Mouse (Mus musculus) cerebellum, adult 8-10 months (tissue): Measurements from ENCODE around the gene Haghl.
"Not testable (repeated sequence)": the region's sequence is repeated elsewhere in the genome, so short reads cannot be mapped to it uniquely, and the experiment has no call there.

Experiments used
- DNase-seq: peaks from one replicate; pipeline ENCODE4 v3.0.0; 2022

Gene Haghl

GRCm38 (mm10) chr17:25817662-25818061 lies 32.2 kb upstream of the Haghl start:
- no peak for DNase-seq

GRCm38 (mm10) chr17:25813471-25813870 lies 28.0 kb upstream of the Haghl start:
- DNase-seq: peak; percentile 61

GRCm38 (mm10) chr17:25810890-25811289 lies 25.4 kb upstream of the Haghl start:
- no peak for DNase-seq

- DNase-seq: peak; percentile 72
Observed at GRCm38 (mm10) chr17:25809606-25810340, 24.3 kb upstream of the Haghl start.

GRCm38 (mm10) chr17:25808789-25809605 lies 23.5 kb upstream of the Haghl start, which contains the start of gene Fbxl16:
Gene Fbxl16, plus strand, starts transcription at chr17:25809085.
- DNase-seq: peak; percentile 95

- DNase-seq: no peak
Observed at GRCm38 (mm10) chr17:25808028-25808427, 22.6 kb upstream of the Haghl start.

- not testable (repeated sequence) for DNase-seq
Observed at GRCm38 (mm10) chr17:25807452-25807851, 22.0 kb upstream of the Haghl start.

GRCm38 (mm10) chr17:25806507-25806906 lies 21.0 kb upstream of the Haghl start:
- DNase-seq: no peak

- no peak for DNase-seq
Observed at GRCm38 (mm10) chr17:25802825-25803517, 17.5 kb upstream of the Haghl start.

GRCm38 (mm10) chr17:25801029-25801428 lies 15.6 kb upstream of the Haghl start:
- peak; percentile 70 for DNase-seq

- peak; percentile 65 for DNase-seq
Observed at GRCm38 (mm10) chr17:25796951-25797369, 11.5 kb upstream of the Haghl start, which contains the start of gene Metrn. Gene Metrn, minus strand, starts transcription at chr17:25797136.

- DNase-seq: no peak
Observed at GRCm38 (mm10) chr17:25796211-25796771, 10.8 kb upstream of the Haghl start.

- DNase-seq: no peak
Observed at GRCm38 (mm10) chr17:25795609-25796092, 10.2 kb upstream of the Haghl start, which contains the start of gene AC134908.4. Gene AC134908.4, minus strand, starts transcription at chr17:25795659.

- DNase-seq: no peak
Observed at GRCm38 (mm10) chr17:25794998-25795397, 9.5 kb upstream of the Haghl start.

- no peak for DNase-seq
Observed at GRCm38 (mm10) chr17:25794197-25794596, 8.7 kb upstream of the Haghl start.

- peak; percentile 58 for DNase-seq
Observed at GRCm38 (mm10) chr17:25792615-25793014, 7.1 kb upstream of the Haghl start, which contains the start of gene Fam173a. Gene Fam173a, minus strand, starts transcription at chr17:25792901.

- DNase-seq: peak; percentile 90
Observed at GRCm38 (mm10) chr17:25791843-25792527, 6.5 kb upstream of the Haghl start.

GRCm38 (mm10) chr17:25791320-25791842 lies 5.9 kb upstream of the Haghl start:
- no peak for DNase-seq

- DNase-seq: peak; percentile 15
Observed at GRCm38 (mm10) chr17:25786781-25787504, 1.5 kb upstream of the Haghl start.

- DNase-seq: peak; percentile 20
Observed at GRCm38 (mm10) chr17:25786280-25786679, 807 bp upstream of the Haghl start, which contains the start of gene Ccdc78. Gene Ccdc78, plus strand, starts transcription at chr17:25786580.
